Mouse (Mus musculus) ES-E14 (cell line): Measurements from ENCODE around the gene Lingo3.

Experiments
- CHD2 ChIP-seq: IDR thresholded peaks from 2 replicates; pipeline ENCODE4 v1.6.1; 2014; ENCODE audit warnings: mild to moderate bottlenecking, low read depth, low read length, inconsistent platforms
- HCFC1 ChIP-seq: IDR thresholded peaks from 2 replicates; pipeline ENCODE4 v1.6.1; 2012; ENCODE audit warnings: low read length, inconsistent platforms, borderline replicate concordance; ENCODE audit not compliant: insufficient read depth
- MAFK ChIP-seq: IDR thresholded peaks from 2 replicates; pipeline ENCODE4 v1.6.1; 2014; ENCODE audit warnings: mild to moderate bottlenecking, low read depth, low read length, inconsistent platforms; ENCODE audit not compliant: insufficient read depth
- ZC3H11A ChIP-seq: IDR thresholded peaks from 2 replicates; pipeline ENCODE4 v1.6.1; 2012; ENCODE audit warnings: low read depth, mild to moderate bottlenecking, inconsistent platforms, low read length, borderline replicate concordance
- ZNF384 ChIP-seq: IDR thresholded peaks from 2 replicates; pipeline ENCODE4 v1.6.1; 2012; ENCODE audit warnings: low read depth, low read length, inconsistent platforms

- TF ChIP-seq HCFC1 (no peak; the same call in 1 of the 2 replicates), ZC3H11A (no peak), CHD2 (peak; percentile 8; the same call in 1 of the 2 replicates), MAFK (no peak), ZNF384 (no peak)
These were observed 12.7 kb downstream of the Lingo3 start for GRCm38 (mm10) chr10:80831136-80831535.
